Mouse (Mus musculus) B cell, adult 2 months (primary cell): Measurements from ENCODE around the gene Parvg.

Experiments used
- DNase-seq, 2 experiments: peaks; one replicate each; pipeline ENCODE4 v3.0.0; 2022

Gene Parvg

DNA sequence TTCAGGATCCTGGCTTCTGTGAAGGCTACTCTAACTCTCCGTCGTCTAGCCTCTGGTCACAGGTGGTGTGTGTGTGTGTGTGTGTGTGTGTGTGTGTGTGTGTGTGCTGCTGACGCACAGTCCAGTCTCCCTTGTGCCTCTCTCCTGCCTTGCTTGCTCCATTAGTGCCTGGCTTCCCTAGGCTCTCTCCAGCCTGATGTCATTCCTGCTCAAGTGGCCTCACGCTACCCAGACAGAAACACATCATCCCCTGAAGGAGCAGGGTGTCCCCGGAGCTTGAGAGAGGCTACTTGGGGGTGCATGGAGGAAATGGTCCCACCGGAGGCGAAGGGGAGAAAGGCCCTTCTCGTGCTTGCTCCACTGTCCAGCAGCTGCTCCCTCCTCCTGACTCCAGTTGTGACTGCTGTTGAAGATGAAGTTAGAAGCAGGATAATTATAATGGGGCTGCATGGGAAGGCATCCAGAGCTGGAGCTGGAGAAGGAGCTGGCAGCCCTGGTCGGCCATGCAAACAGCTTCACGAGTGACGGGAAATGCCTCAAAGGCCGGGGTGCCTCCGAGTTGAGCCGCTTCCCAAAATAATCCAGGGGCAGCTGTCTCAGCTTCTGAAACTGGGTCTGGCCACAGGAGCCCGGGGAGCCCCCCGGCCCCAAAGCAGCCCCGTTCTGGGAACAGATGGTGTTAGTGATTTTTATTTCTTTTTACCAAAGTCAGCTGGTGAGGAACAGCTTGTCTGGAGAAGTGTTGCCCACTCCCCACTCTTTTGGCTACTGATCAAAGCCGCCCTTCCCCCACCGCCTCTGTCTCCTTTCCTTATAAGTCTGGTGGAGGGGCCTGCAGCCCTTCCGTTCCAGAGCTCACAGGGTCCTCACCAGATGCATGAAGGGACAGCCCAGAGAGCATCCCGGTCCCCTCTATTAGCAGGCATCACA lies 28.4 kb downstream of the Parvg start:
- no peak for DNase-seq

- no peak for DNase-seq
Measured at GRCm38 (mm10) chr15:84355081-84355480, 31.3 kb downstream of the Parvg start.

GRCm38 (mm10) chr15:84364746-84365145 lies 40.9 kb downstream of the Parvg start:
- no peak for DNase-seq

- no peak for DNase-seq
Measured at GRCm38 (mm10) chr15:84365675-84366381, 42.0 kb downstream of the Parvg start.

- DNase-seq, result no peak
Measured at GRCm38 (mm10) chr15:84366574-84366989, 42.8 kb downstream of the Parvg start.

GRCm38 (mm10) chr15:84367402-84367801 lies 43.6 kb downstream of the Parvg start:
- DNase-seq, result no peak

DNA sequence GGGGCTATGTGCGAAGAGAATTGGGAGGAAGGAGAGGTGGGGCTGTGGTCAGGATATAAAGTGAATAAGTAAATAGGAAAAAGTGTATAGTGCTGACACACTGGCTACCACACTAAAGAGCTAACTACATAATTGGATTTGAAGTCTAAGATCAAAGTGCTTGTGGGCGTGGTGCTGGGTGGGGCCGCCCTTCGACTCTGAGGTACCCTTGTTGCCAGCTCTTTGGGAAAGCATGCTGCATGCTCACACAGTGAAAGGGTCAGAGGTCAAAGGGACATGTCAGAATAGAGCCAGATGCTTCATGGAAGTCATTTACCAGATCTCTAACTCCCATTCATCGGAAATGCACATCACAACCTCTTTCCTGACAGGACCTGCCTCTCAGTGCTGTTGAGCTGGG lies 49.0 kb downstream of the Parvg start:
- no peak for DNase-seq

- no peak for DNase-seq
Measured at GRCm38 (mm10) chr15:84378734-84379133, 54.9 kb downstream of the Parvg start.

- no peak for DNase-seq
Measured at GRCm38 (mm10) chr15:84380181-84380580, 56.4 kb downstream of the Parvg start.

- peak; percentile 32 to 47 for DNase-seq
Measured at GRCm38 (mm10) chr15:84384066-84384465, 60.2 kb downstream of the Parvg start.

DNA sequence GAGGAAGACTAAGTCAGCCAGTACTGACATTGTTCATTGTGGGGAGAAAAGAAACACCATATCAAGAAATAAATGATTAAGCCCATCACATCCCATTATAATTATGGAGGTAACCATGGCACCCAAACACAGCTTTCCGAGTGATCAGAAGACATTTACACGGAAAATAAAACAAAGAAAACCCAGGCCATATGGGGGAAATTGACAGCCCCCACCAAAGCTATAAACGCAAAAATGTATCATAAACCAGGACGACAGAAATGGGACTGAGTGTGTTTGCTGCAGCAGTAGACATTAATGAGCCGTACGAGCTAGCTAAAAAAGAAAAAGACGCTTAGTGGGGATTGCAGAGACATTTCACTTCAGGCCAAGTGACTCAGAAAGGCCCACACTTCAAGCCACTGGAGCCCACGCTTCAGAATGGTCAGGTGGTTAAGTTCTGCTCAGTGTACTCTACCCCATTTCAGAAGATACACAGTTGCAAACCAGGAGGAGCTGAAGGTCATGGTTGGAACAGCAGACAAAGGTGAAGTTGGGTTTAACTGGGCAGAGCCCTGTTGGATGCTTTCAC lies 62.3 kb downstream of the Parvg start:
- DNase-seq, result no peak

- no peak for DNase-seq
Measured at GRCm38 (mm10) chr15:84388698-84389131, 64.9 kb downstream of the Parvg start.

GRCm38 (mm10) chr15:84392131-84392530 lies 68.3 kb downstream of the Parvg start:
- no peak for DNase-seq
